Mouse (Mus musculus): Measurements from ENCODE around the gene Gm20807. TPM values are rescaled to one million over a fixed set of nuclear protein-coding genes. Genes with fewer than 3 reads are reported as not detected.
"Not testable (repeated sequence)": the region's sequence is repeated elsewhere in the genome, so short reads cannot be mapped to it uniquely, and the experiment has no call there.

Gene Gm20807
- polyA plus RNA-seq (2015; fragmentation: Nextera tagmentation; extraction: Ambion mirVana), result not detected in 2 replicates

- not testable (repeated sequence) for H3K4me2 ChIP-seq; ATAC-seq (ENCODE audit: low read depth); H3K9ac ChIP-seq; H3K36me3 ChIP-seq; DNase-seq; H3K9me3 ChIP-seq (replicated peaks); H3K4me1 ChIP-seq (replicated peaks); H3K4me3 ChIP-seq (replicated peaks); H3K27ac ChIP-seq; H3K27me3 ChIP-seq
Observed at GRCm38 (mm10) chrY:13042591-13042990, at the start of gene Gm20807. Gene Gm20807, plus strand, starts transcription at chrY:13042891.

Other genes starting within 250 kb of the Gm20807 start
- gene Gm21891, start 90.6 kb downstream of the Gm20807 start, polyA plus RNA-seq (2015; fragmentation: Nextera tagmentation; extraction: Ambion mirVana), result not detected in 2 replicates
- gene Gm21425, start 119.1 kb downstream of the Gm20807 start, polyA plus RNA-seq (2015; fragmentation: Nextera tagmentation; extraction: Ambion mirVana), result not detected in 2 replicates
- gene Gm21828, start 181.0 kb downstream of the Gm20807 start, polyA plus RNA-seq (2015; fragmentation: Nextera tagmentation; extraction: Ambion mirVana), result not detected in 2 replicates
- gene Gm21440, start 209.5 kb downstream of the Gm20807 start, polyA plus RNA-seq (2015; fragmentation: Nextera tagmentation; extraction: Ambion mirVana), result not detected in 2 replicates
- not detected in 2 replicates for gene Gm21454, start 209.6 kb downstream of the Gm20807 start, polyA plus RNA-seq (2015; fragmentation: Nextera tagmentation; extraction: Ambion mirVana)

Data from liver, embryonic 13.5 days (tissue).